Mouse (Mus musculus): Measurements from ENCODE around the gene Teddm2. TPM values are rescaled to one million over a fixed set of nuclear protein-coding genes. Genes with fewer than 3 reads are reported as not detected.

Teddm2 gene
- polyA plus RNA-seq, 1 experiment from 2014 or later: 0.36 TPM

DNA sequence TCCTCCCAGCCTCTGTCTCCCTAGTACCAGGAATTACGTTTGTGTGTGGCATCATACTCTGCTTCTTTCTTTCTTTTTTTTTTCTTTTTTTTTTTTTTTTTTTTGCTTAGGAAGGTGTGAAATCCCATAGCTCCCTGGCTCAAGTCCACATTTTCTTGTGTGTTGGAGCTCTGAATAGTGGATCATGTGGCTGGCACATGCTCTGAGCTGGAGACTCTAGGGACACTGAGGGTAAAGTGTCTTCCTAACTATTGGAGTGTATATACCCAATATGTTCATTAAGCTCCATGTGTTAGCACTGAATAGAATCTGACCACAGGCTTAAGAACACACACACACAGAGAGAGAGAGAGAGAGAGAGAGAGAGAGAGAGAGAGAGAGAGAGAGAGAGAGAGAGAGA lies 33.7 kb upstream of the Teddm2 start:
- no peak overlapping the region for H3K4me2 ChIP-seq
- TF ChIP-seq CTCF (IDR thresholded peaks at IDR 0.05; ENCODE audit: low read depth): no peak
- no peaks in the 10 kb centered on the region for H3K27me3 ChIP-seq (ENCODE audit: insufficient read depth, low read length)
- WGBS: 57% methylated on average over 1 of the region's 1 CpGs
- no peaks in the 10 kb centered on the region for H3K36me3 ChIP-seq (ENCODE audit: insufficient read depth)
- ATAC-seq (ENCODE audit: insufficient read depth) (no peak), DNase-seq (no peak)
- H3K9ac ChIP-seq: no peak overlapping the region
- no peak overlapping the region for H3K4me3 ChIP-seq (ENCODE audit: low read depth, low read length)
- H3K27ac ChIP-seq (ENCODE audit: low read depth): no peak overlapping the region
- H3K9me3 ChIP-seq (ENCODE audit: low read depth, low read length): no peaks in the 10 kb centered on the region
- H3K4me1 ChIP-seq (ENCODE audit: insufficient read depth): no peaks in the 10 kb centered on the region

DNA sequence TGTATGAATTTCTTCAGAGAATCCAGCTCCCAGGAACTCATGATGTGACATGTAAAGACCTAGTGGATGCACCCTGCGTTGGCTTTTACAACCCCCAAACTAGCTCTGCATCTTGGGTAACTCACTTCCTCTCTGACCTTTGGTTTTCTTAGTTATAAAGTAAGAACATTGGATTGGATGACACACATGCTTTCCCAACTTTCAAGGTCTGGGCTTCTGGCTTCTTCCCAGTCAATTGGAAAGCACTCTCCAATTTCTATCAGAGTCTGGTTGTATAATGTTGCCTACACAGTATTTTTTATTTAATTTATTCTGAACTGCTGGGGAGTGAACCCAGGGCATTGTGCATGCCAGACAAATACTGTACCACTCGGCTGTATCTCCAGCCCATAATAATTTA lies 30.4 kb upstream of the Teddm2 start:
- TF ChIP-seq CTCF (IDR thresholded peaks at IDR 0.05; ENCODE audit: low read depth): no peak
- DNase-seq (no peak), ATAC-seq (ENCODE audit: insufficient read depth) (no peak)
- Histone ChIP-seq H3K9me3 (ENCODE audit: low read depth, low read length) (no peaks in the 10 kb centered on the region), H3K27me3 (ENCODE audit: insufficient read depth, low read length) (no peaks in the 10 kb centered on the region), H3K27ac (ENCODE audit: low read depth) (no peak overlapping the region), H3K4me3 (ENCODE audit: low read depth, low read length) (no peak overlapping the region), H3K4me2 (no peak overlapping the region), H3K9ac (no peak overlapping the region), H3K36me3 (ENCODE audit: insufficient read depth) (no peaks in the 10 kb centered on the region), H3K4me1 (ENCODE audit: insufficient read depth) (no peaks in the 10 kb centered on the region)
- 83% methylated on average over 2 of the region's 2 CpGs for WGBS

DNA sequence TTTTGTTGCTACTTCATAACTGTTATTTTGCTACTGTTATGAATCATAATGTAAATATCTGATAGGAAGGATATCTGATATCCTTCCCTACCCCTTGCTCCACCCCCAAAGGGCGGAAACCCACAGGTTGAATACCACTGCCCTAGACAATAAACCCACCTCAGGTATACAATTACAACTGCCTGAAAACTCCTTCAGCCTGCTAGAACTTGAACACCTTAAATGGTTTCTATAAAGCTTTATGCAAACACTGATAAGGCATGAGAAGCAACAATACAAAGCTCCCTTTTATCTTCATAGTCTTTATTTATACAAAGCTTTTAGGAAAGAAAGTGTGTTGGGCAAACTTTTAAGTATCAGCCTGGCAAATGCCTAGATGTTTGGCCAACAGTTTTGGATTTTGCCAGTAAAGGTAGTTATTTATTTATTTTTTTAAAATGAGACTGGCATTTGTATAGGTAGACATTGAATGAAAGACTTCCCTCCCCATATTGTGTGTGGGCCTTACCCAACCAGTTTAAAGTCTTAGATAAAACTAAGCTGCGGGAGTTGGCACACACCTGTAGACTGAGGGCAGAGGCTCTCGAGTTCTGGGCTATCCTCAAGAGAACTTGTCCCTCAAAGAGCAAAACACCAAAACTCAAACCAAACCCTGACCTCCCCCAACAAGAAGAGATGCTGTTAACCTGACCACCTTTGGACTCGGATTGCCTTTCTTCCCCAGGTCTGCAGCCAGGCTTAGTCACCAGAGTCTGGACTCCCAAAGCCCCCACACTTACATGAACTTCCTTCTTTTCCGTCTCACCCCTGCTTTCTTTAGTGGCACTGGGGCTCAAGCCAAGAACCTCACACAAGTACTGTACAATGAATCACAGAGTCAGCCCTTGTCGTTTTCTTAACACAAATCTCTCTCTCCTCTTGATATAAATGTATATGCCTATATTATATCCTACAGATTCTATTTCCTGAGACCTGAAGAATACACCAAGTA lies 24.7 kb upstream of the Teddm2 start:
- DNase-seq: no peak
- ATAC-seq (ENCODE audit: insufficient read depth): no peak
- 70% methylated on average over 6 of the region's 6 CpGs for WGBS

DNA sequence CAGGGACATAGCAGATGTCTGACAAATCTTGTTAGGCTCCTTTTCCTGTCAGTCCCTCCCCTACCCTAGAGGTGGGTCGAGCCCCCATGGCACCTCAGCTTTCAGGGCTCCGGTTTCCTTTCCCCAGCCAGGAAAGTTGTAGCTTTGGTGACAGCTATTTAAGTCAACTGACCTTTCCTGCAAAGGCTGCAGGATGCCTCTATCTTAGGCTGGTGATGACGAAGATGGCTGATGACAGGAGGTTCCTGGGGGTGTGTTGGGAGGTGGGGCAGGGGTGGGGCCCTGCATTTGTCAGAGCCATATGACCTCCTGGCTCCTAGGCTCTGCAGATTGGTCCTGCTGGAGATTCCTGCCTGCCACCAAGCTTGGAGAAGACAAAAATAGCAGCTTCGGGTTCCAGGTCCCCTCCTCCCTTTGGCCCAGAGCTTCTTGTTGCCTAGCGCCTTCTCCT lies 22.6 kb upstream of the Teddm2 start:
- 31% methylated on average over 5 of the region's 5 CpGs for WGBS
- ATAC-seq (ENCODE audit: insufficient read depth): peak; percentile 35; the same call in 1 of the 2 replicates
- Histone ChIP-seq H3K4me2 (no peak overlapping the region), H3K9me3 (ENCODE audit: low read depth, low read length) (no peaks in the 10 kb centered on the region), H3K9ac (no peak overlapping the region), H3K27ac (ENCODE audit: low read depth) (no peak overlapping the region), H3K27me3 (ENCODE audit: insufficient read depth, low read length) (no peaks in the 10 kb centered on the region), H3K36me3 (ENCODE audit: insufficient read depth) (no peaks in the 10 kb centered on the region), H3K4me3 (ENCODE audit: low read depth, low read length) (no peak overlapping the region), H3K4me1 (ENCODE audit: insufficient read depth) (no peaks in the 10 kb centered on the region)
- TF ChIP-seq CTCF (IDR thresholded peaks at IDR 0.05; ENCODE audit: low read depth): no peak
- DNase-seq: no peak

More for the DNA sequence above, 24.7 kb upstream of the Teddm2 start:
- no peak overlapping the region for H3K4me2 ChIP-seq
- H3K9ac ChIP-seq: no peak overlapping the region
- no peaks in the 10 kb centered on the region for H3K27me3 ChIP-seq (ENCODE audit: insufficient read depth, low read length)
- H3K4me1 ChIP-seq (ENCODE audit: insufficient read depth): no peaks in the 10 kb centered on the region
- no peak overlapping the region for H3K27ac ChIP-seq (ENCODE audit: low read depth)
- TF ChIP-seq CTCF (IDR thresholded peaks at IDR 0.05; ENCODE audit: low read depth): no peak
- no peak overlapping the region for H3K4me3 ChIP-seq (ENCODE audit: low read depth, low read length)
- H3K9me3 ChIP-seq (ENCODE audit: low read depth, low read length): no peaks in the 10 kb centered on the region
- H3K36me3 ChIP-seq (ENCODE audit: insufficient read depth): no peaks in the 10 kb centered on the region

DNA sequence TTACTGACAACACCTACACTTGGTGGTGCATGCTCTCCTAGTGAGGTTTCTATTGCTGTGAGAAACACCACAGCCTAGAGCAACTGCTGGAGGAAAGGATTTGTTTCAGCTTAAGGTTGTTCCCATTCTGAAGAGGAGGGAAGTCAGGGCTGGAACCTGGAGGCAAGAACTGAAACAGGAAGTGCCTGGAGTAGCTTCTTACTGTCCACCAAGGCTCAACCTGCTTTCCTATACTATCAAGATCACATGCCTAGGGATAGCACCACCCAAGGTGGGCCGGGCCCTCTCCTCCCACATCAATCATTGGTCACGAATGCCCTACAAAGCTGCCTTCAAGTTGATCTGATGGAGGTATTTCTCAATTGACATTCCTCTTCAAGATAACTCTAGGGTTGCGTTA lies 21.6 kb upstream of the Teddm2 start:
- H3K27me3 ChIP-seq (ENCODE audit: insufficient read depth, low read length): no peaks in the 10 kb centered on the region

DNA sequence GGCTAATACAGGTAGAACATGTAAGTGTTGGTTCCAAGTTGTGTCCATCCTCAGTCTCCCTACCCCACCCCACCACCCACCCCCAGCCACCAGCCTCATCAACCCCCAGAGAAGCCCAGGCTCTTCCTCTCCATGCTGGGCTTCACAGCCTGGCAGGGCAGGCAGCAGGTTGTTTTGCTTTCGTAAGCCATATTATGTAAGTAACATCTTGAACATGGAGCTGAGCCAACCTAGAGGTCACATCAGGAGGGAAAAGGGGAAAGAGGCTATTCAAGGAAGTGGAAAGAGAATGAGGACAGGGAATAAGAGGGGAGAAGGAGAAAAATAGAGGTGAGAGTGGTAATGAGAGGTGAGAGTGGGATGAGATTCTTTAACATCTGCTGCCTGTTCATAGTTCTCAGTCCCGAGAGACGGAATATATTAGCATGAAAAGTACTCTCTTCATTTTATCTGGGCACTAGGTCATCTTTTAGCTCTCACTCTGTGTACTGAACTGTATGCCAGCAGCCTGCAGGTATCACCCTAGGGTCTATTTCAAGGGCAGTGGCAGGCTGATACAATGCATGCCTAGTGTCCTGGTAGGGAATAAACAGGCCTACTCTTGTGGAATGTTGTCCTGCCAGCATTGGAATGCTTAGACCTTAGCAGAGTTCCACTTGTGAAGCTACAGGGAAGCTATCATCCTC lies 18.6 kb upstream of the Teddm2 start:
- Histone ChIP-seq H3K9me3 (ENCODE audit: low read depth, low read length) (no peaks in the 10 kb centered on the region), H3K27me3 (ENCODE audit: insufficient read depth, low read length) (no peaks in the 10 kb centered on the region), H3K27ac (ENCODE audit: low read depth) (no peak overlapping the region), H3K9ac (no peak overlapping the region), H3K4me2 (no peak overlapping the region), H3K36me3 (ENCODE audit: insufficient read depth) (no peaks in the 10 kb centered on the region), H3K4me1 (ENCODE audit: insufficient read depth) (no peaks in the 10 kb centered on the region), H3K4me3 (ENCODE audit: low read depth, low read length) (no peak overlapping the region)
- 82% methylated on average over 3 of the region's 3 CpGs for WGBS
- no peak for TF ChIP-seq CTCF (IDR thresholded peaks at IDR 0.05; ENCODE audit: low read depth)
- ATAC-seq (ENCODE audit: insufficient read depth) (no peak), DNase-seq (no peak)

More for the DNA sequence above, 21.6 kb upstream of the Teddm2 start:
- Histone ChIP-seq H3K27ac (ENCODE audit: low read depth) (no peak overlapping the region), H3K4me1 (ENCODE audit: insufficient read depth) (no peaks in the 10 kb centered on the region), H3K4me2 (no peak overlapping the region), H3K36me3 (ENCODE audit: insufficient read depth) (no peaks in the 10 kb centered on the region), H3K9me3 (ENCODE audit: low read depth, low read length) (no peaks in the 10 kb centered on the region), H3K9ac (no peak overlapping the region), H3K4me3 (ENCODE audit: low read depth, low read length) (no peak overlapping the region)
- ATAC-seq (ENCODE audit: insufficient read depth) (no peak), DNase-seq (no peak)
- 87% methylated on average over 3 of the region's 3 CpGs for WGBS
- no peak for TF ChIP-seq CTCF (IDR thresholded peaks at IDR 0.05; ENCODE audit: low read depth)

DNA sequence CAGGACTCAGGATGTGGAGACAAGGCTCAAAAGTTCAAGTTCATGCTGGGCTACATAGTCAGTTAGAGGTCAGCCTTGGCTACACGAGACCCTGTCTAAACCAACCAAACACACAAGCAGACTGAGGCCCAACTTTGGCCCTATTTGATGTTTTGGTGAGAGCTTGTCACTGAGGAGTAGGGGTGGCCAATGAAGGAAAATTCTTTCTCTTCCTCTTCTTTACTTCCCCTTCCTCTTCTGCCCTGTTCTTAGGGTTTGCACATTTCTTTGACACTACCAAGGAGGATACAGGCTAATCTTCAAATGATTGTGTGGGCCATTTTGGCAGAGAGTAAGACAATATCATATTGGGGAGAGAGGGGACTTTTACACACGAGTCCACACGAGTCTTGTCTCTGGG lies 13.8 kb upstream of the Teddm2 start:
- WGBS: 73% methylated on average over 3 of the region's 3 CpGs
- Histone ChIP-seq H3K4me3 (ENCODE audit: low read depth, low read length) (no peak overlapping the region), H3K4me1 (ENCODE audit: insufficient read depth) (no peaks in the 10 kb centered on the region), H3K4me2 (no peak overlapping the region), H3K9ac (no peak overlapping the region), H3K27ac (ENCODE audit: low read depth) (no peak overlapping the region), H3K27me3 (ENCODE audit: insufficient read depth, low read length) (no peaks in the 10 kb centered on the region), H3K9me3 (ENCODE audit: low read depth, low read length) (no peaks in the 10 kb centered on the region), H3K36me3 (ENCODE audit: insufficient read depth) (peaks cover 11% of the 10 kb centered on the region)
- TF ChIP-seq CTCF (IDR thresholded peaks at IDR 0.05; ENCODE audit: low read depth): no peak
- ATAC-seq (ENCODE audit: insufficient read depth) (no peak), DNase-seq (no peak)
